Mouse (Mus musculus) left cerebral cortex, postnatal 25 days (tissue): Measurements from ENCODE around the gene Shb. TPM values are rescaled to one million over a fixed set of nuclear protein-coding genes. Genes with fewer than 3 reads are reported as not detected.

Source experiments
- DNase-seq, 2 experiments: peaks; one replicate each; pipeline ENCODE4 v3.0.0; 2022; ENCODE audit warnings: low spot score in 2 of 2, mixed read lengths in 1 of 2
- intact Hi-C: fragments of 180-260 bp; cut with DNase I; formaldehyde crosslinking; loops from one replicate; pipeline ENCODE4 v1.15.1; 2025
- total RNA-seq, 2 experiments: library from RNA; stranded (reverse); gene quantifications; 2 replicates each; pipeline ENCODE4 v1.2.3; 2021

Shb gene
- total RNA-seq, 2 experiments from 2014 or later = 9.0 to 11.8 TPM

DNA sequence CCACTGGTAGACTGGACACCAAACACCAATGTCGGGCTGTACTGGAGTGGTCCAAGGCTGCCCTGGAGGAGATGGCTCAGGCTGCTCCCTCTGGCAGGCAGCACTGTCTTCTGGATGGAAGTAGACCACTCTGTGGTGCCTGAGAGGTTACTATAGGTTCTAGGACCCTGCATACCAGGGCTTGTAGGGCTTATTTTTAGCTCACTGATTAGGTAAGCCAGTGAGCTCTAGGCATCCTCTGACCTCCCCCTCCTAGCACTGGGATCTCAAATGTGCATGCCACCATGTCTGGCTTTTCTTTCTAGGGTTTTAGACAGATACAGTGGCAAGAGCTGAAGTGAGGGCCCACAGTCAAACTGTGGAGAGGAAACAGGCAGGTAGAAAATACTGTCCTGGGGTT, 24.8 kb downstream of the Shb start:
- no peak for DNase-seq
- intact Hi-C loops = no loop called here

DNA sequence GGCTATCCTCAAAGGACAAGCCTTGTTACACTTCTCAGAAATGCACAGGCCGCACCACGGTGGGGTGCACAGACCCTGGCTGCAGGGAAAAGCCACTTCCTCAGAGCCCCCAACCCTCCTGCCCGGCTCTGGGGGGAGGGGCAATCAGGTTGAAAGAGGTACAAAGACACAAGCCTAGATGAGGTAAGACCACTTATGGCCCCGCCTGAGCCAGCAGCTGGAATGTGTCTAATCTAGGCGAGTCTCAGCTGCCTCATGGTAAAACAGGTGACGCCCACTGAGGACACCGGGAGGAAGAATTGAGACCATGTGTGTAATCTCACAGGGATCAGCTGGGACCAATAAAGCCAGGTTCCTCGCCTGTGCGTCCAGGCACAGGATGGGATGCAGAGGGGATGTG, 25.2 kb downstream of the Shb start:
- intact Hi-C loops = no loop called here
- DNase-seq = no peak

DNA sequence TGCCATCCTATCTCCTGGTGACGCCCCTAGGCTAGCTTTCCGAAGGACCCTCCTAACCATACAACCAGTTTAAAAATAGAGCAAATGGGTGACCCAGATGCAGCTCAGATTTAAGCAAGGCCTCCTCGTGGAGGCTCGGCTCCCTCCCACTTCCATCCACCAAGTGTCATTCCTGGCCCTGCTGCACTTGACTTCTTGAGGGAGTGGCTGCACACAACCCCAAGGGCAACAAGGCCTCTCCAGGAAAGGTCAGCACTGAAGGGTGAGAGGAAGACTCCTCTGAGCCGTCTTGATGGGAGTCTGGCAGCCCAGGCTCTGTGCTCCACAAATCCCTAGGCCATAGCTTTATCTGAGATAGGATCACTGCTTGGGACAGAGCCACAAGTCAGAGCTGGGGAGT, 25.7 kb downstream of the Shb start:
- no peak for DNase-seq
- intact Hi-C loops = no loop called here

DNA sequence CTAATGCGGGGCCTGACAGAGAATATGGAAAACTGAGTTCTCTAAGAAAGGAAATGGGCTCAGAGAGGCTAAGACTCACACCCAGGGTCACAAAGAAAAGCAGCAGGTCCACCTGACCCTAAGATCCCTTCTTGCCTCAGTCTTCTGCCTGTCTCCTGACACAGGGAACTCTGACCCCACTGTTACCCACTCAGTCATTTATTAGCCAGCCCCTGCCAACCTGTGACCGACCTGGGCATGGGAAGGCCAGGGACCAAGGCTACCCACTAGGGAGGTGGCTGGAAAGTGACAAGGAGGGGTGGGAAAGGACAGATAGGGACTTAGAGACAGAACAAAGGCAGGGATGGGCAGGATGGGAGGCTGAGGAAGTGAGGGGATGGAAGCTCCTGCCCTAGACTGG, 26.6 kb downstream of the Shb start:
- intact Hi-C loops = no loop called here
- DNase-seq = no peak

DNA sequence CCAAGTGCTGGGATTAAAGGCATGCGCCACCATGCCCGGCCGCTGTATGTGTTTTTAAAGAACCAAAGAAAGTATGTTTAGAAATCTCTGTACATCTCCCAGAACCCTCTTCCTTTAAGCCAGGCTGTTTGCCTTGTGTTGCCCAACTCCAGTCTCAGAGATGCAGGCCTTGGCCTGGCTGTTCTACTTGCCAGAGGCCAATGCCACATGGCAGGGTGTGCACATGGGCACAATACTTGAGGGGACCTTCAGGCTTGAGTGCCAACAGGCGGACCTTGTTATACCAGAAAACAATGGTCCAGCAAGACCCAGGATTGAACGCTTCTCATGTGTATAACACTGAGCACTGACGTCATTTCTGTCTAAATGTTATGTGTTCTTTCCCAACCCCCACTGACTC, 27.1 kb downstream of the Shb start:
- DNase-seq = no peak
- intact Hi-C loops = no loop called here

DNA sequence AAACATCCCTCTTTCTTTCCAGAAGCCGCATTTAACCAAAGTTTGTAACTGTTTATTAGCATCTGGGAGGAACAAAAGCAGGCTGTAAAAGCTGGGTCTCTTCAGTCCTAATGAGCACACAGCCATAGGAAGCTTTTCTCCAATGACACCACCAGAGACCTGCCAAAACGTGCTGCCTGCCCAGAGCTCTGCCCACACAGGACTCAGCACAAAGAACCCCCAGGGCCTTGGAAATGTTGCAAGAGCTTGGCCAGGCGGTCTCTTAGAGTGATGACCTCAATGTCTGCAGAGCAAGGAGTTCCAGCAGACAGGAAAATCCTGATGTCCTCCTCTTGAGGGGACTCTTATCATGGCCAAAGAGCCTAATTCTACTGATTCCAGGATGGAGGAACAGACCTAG, 28.5 kb downstream of the Shb start:
- no peak for DNase-seq
- intact Hi-C loops = no loop called here

DNA sequence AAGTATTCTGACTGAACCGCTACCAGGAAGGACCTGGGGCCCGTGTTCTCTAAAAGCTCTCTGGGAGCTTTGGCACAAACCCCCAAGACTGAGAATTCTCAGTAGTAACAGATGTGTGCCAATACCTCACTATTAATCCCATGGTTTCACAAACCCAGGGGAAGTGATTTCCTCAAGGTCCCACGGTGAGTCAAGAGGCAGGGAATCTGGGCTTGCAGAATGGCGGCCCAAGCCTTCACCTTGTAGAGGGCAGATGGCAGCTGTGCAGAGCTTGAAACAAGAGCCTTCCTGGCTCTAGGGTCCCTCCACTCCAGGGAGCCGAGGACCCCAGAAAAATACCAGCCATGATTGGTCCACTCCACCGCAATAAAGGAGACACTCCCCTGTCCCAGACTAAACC, 28.9 kb downstream of the Shb start:
- intact Hi-C loops = no loop called here
- DNase-seq = no peak

DNA sequence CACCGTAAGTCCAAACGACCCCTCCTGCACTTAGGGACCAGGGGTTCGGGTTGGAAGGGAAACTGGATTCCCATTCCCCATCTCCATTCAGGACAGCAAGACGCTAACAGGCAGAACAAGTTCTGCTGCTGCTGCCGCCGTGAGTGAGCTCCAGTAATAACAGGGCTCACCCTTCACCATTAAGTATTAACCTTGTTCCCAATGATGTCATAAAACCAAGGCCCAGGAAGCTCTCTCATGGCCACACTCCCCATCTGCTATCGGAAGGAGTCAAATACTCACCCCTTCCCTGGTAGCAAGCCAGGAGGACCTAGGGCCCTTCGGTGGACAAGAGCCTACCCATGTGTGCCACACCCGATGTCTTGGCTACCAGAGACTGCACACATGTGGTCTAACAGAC, 30.3 kb downstream of the Shb start:
- DNase-seq = no peak
- intact Hi-C loops = no loop called here

DNA sequence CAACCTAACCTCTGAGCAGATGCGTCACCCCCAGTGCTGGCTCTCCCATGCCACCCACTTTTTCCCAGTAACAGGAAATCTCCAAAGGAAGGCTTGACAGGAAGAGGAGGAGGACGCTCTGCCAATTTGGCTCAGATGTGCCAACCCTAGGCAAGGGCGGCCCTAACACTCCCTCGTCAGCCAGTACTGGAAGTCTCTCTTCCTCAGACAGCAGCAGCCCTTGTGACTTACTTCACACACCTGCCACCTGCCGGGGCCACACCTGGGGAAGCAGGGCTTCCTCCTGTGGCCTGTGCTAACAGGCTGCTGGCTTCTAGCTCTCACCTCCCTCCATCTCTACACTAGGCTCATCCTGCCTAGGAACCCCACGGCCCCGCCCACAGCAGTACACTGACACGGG, 31.9 kb downstream of the Shb start:
- DNase-seq = peak in 1 of 2 experiments; percentile 24
- intact Hi-C loops = no loop called here

DNA sequence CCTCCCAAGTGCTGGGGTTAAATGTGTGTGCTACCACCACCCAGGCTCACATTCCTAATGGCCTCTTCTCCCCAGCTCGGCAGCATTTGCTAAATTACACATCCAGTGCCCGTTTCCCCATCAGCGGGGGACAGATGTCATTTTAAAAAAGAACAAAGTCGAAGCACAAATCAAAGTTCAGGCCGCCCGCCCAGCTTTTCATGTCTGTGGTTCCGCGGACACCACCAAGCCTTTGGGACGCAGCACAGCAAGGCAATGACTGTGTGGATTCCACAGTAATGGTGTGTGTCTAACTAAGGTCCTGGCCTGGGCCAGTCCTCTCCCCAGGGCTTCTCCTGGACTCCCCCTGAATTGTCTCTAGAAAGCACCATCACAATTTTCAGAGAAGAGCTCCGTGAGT, 32.7 kb downstream of the Shb start:
- DNase-seq = no peak
- intact Hi-C loops = no loop called here

DNA sequence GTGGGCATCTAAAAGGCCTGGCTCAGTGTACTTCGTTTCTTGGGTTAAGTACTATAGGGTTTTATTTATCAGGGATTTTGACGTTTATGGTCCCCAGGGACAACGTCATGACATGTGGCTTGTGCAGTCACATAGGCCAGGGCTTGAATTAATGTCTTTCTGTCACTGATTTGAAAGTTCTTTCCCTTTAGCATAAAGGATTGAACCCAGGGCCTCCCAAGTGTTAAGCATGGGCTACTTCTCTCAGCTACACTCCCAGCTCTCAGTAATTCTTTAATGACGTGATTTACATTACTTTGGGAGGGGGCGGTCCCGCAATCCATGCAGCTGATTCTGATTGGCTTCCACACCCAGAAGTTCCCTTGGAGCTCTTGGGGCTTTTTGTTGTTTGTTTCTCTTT, 33.2 kb downstream of the Shb start:
- intact Hi-C loops = no loop called here
- DNase-seq = no peak

DNA sequence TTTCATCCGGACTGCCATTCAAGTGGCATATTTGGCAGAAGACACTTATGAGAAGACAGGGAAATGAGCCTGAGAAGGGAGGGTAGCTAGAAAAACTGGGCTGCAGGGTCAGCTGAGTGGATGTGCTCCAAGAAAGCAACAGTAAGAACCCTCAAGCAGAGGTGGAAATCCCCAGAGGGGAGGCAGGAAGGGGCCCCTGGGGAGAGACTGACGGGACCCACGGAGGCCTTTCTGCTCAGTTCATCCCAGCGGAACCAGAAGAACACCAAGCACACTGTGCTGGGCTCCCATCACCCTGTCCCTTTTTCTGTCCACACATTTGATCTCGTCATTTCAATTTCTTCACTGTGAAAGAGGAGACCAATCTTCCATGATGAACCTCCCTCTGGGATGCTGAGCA, 33.9 kb downstream of the Shb start:
- no peak for DNase-seq
- intact Hi-C loops = no loop called here

DNA sequence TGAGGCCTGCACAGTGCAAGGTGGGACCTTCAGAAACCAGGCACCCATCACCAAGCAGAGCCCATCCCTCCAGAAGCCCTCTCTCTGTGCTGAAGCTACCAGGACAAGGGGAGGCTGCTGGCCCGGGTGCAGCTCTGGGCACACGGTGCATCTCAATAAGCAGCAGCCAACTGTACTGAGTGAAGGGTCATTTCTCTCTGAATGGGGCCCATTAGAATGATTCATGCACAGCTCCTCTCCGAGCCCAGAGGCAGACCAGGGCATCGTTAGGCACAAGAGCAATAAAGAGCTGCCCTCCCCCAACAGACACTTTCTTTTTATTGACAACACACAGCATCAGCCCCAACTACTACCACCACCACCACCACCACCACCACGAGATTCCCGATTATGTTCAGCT, 35.0 kb downstream of the Shb start:
- intact Hi-C loops = no loop called here
- DNase-seq = no peak

DNA sequence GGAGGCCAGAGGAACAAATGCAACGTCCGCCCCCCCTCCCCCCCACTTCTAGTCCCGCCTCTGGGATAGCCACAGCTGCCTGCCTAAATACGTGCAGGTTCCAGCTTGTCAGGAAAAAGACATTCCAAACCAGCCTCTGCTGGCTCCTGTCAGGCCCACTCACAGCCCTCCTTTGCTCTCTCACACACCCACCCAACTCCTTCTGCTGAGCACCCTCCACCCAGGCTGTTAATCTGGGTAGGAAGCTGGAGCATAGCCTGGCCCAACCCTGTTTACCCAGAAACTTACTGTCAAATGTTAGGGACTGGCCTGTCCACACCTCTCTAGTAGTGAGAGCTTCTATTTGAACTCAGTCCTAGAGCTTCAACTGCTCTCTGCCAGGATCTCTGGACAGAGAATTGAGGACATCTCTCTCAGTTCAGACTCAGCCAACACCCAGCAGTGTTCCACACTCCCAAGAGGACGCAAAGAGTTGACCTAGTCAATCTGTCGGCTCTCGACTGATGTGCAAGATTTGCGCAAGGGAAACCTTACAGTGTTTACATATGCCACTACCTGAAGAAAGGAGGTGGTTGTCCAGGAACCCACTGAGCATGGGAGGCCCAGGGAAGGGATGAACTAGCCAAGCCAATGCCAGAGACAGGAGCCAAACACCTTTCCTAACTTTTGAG, 36.6 kb downstream of the Shb start:
- DNase-seq = no peak
- intact Hi-C loops = no loop called here

DNA sequence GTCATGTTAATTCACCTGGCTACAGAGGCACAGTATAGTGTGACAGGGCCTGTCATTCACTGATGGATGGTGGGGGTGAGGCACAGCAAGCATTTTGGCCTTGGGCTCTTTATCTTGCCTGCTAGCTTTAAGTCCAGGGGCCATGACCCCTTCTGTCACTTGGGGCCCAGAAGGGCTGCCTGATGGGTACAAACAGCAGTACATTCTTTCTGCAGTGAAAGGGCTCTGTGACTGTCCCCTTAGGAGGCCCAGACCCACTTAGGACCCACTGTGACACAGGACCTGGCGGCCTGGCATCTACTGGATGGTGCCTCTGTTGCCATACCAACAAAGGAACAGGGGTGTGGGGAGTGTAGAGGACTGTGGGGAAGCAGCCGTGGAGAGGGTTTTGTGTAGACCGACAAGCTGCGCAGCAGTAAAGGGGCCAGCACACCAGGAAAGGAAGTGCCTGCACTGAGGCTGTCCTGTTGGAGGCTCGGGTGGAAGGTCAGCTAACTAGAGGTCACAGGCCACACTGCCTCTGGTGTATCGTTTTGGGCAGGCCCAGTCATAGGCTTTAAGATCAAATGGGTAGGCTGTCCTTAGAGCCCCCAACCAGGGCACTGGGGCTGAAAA, 38.4 kb downstream of the Shb start:
- no peak for DNase-seq
- intact Hi-C loops = no loop called here

DNA sequence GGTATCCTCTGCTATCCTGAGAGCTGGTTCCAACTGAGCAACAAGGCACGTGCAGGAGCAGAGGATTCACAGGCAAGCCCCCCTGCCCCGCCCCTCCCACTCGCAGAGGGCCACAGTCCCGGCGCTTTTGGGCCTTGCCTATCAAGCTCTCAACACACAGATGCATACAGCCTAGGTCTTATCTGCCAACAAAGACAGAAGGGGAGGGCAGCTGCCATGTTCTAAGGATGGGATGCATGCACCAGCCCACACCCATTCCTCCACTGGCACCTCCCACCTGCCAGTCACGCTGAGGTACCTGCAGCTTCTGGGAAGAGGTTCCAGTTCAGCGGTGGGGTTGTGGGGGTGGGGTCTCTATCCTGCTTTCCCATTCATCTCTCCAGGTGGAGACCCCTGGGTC, 39.2 kb downstream of the Shb start:
- intact Hi-C loops = no loop called here
- no peak for DNase-seq

DNA sequence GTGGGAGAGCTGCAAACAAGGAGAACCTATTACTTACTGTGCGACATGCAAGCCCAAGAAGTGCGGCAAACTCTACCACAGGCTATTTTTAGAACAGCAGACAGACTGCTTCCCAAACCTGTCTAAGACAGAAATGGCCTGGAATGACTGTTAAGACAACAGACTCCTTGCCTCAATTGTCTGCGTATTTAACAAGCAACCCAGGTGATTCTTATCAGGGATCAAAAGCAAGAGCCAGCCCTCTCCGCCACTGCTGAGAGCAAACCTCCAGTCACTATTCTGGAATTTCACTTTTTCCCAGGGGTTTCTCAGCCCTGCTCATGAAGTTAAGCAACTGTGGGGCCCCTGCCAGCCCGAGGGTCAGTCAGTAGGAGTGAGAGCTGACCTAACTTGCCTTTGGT, 39.6 kb downstream of the Shb start:
- intact Hi-C loops = no loop called here
- peak in 1 of 2 experiments; percentile 37 for DNase-seq

DNA sequence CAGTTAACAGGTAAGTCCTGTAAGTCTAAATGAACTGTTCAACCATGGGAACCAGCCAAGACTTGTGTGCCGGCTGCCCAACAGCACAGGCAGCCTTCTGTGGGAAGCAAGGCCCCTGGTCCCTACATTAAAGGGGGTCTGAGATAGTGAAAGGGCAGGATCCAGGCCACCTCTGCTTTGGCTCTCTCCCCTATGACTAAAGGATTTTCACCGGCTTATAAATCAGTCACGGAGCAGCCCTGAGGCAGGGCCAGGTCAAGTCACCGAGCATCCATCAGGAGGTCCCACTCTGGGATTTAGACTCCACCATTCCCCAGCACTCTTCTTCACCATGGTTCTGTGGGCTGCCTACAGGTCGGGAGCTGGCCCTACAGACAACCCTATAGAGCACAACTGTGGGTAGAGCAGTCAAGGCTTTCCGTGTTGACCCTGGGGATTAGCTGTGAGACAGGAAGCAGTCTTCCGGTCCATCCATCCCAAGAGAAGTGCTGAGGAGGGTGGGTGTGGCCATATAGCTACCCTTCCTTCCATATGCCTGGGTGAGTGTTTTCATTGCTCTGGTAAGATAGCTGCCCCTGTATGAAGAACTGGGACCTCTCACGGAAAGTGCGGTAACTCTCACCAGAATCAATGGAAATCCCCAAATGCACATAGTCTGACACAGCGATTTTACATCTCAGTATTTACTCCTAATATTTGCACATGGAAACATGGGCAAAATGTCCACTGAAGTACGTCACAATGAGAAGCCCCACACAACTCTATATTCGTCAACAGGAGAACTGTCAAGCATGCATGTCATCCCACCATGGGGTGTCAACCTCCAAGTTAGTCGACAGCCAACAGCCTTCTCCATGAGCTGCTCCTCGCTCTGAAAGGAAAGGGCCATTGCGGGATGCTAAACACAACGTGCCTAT, 40.3 kb downstream of the Shb start:
- intact Hi-C loops = no loop called here

DNA sequence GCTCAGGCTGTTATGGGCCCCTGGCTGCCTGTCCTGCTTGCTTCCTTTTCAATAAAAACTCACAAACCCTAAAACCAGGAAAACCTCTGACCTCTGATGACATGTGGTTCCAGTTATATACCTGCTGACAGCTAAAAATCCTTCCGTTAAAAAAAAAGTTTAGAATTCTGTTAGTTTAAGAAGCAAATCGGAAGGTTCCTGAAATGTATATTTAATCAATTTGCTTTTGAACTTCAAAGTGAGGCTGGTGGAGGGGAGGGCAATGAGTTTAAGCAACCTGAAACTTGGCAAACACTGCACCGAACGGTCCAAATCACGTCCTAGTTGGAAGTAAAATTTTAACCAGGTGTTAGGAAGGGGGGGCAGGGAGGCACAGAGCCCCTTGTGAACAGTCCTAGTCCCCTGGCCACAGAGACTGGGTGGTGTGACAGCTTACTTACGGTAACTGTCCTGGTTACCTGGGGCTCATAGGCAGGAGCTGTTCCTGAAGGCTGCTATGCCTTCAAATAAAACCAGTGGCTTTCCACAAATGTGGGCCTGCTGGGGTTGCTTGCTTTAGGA, 41.1 kb downstream of the Shb start:
- intact Hi-C loops = no loop called here

More for the DNA sequence above, 40.3 kb downstream of the Shb start:
- DNase-seq = no peak

DNA sequence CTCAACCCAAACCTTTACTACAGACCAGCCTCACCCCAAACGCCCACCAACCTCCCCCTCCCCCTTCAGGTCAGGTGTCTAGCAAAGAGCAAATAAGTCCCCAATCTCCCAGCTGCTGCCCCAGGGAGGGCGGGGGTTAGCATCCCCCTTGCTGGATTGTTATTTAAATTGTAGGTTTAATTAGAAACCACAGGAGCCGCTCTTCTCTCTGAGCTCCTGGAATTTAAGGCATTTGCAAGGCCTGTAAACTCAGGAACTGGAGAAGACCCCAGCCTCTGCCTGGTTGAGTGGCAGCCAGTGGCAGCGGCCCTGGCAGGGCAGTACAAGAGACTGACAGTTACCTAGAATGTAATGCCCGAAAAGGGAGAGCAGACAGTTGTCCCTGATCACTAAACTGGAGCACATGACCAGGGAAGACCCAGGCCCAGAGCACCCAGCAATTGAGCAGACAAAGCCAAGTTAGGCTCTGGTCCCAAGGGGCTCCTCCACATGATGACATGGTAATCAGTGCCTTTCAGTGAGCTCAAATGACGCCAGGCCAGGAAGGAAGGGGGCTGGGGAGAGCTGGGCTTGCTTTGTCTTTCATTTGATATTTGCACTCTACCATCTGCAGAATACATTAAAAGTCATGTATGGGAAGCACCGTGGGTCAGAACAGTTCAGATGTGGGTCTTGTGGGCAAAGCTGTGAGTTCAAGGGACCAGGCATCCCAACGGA, 42.1 kb downstream of the Shb start:
- intact Hi-C loops = no loop called here
- DNase-seq = no peak

More for the DNA sequence above, 41.1 kb downstream of the Shb start:
- DNase-seq = no peak
